Mouse (Mus musculus) cerebellum, postnatal 10 days (tissue): ENCODE results near the gene Grwd1.
"Not testable (repeated sequence)": the region's sequence is repeated elsewhere in the genome, so short reads cannot be mapped to it uniquely, and the experiment has no call there.

Source experiments
- DNase-seq, 2 experiments: peaks; one replicate each; pipeline ENCODE4 v3.0.0; 2021; ENCODE audit warnings: mixed read lengths in 2 of 2

Grwd1 gene

GRCm38 (mm10) chr7:45830427-45831127, at the start of gene Grwd1:
Grwd1 (minus strand) TSS chr7:45830944.
- DNase-seq: peak; percentile 91 to 92

GRCm38 (mm10) chr7:45880531-45880930, 49.8 kb upstream of the Grwd1 start:
- DNase-seq: no peak

GRCm38 (mm10) chr7:45878278-45878677, 47.5 kb upstream of the Grwd1 start, which contains the start of gene Grin2d:
Grin2d (minus strand) TSS chr7:45878378.
- not testable (repeated sequence) for DNase-seq

GRCm38 (mm10) chr7:45876895-45877294, 46.2 kb upstream of the Grwd1 start:
- DNase-seq: no peak

GRCm38 (mm10) chr7:45873061-45873947, 42.6 kb upstream of the Grwd1 start:
- peak; percentile 72 to 79 for DNase-seq

DNA sequence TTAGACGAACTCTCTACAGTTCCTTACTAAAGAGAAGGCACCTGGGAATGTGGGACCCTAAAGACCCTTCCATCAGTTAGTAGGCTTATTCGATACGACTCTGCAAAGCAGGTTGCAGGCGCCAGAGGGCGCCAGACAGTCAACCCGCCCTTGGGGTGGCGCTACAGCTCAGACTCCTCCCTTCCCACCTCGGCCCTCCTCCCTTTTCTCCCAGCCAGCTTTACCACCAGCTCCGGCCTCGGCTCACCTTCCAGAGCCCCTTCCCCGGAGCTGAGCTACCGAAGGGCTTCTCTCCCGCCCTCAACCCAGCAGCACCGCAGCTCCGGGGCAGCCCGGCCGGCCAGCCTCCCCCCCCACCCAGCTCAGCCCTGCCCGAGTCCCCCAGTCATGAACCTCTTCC, 41.9 kb upstream of the Grwd1 start, which contains the start of gene Kdelr1:
Kdelr1 (plus strand) TSS at position 149 of the 400 bp plus-strand sequence.
- DNase-seq: peak; percentile 96 to 97

DNA sequence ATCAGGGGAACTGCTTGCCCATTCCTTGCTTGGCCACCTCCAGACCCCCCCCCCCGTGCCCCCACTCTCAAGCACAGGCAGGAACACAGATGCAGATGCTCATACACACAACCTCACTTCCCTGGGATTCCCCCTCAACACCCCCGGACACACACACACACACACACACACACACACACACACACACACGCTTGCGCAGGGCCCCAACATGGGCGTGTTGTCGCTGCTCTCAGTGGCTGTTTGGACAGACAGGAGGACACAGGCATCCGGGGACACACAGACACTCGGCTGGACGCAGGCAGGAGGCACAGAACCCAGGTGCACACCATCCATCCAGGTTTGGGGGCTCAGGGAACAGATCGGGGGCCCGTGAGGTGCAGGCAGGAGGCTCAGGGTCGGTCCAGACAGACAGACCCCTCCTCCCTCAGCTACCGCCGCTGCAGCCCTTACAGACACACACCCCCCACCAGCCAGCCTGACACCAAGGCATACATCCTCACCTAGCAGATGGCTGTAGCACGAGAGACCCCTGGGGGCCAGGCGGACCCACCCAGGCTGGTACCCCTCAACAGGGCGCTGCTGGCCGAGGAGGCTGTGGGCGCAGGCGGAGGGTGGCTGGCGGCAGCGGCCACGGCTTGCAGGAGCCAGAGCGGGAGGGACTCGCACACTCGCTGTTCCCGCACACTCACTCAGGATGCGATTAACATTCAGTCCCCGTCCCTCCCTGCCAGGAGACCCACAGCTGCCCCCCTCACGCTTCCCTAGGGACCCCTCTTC, 39.7 kb upstream of the Grwd1 start:
- DNase-seq: peak; percentile 57 to 64

DNA sequence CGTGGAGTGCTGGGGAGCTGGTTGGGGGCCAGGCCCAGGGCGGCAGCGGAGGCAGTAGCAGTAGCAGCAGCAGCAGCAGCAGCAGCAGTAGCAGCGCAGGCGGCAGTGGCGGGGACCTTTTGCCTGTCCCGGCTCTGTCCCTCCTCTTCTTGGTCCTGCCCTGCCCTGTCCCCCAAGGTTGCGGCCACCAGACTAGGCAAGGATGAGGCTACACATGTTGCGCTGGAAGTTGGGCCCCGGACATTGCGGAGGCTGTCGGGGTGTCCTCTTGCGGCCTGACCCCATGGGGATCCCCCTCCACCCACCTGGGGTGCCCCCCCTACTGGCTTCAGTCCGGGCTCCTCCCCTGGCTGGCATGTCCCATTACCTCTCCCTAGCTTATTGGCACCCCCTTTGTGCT, 39.0 kb upstream of the Grwd1 start:
- DNase-seq: peak; percentile 52 to 53

DNA sequence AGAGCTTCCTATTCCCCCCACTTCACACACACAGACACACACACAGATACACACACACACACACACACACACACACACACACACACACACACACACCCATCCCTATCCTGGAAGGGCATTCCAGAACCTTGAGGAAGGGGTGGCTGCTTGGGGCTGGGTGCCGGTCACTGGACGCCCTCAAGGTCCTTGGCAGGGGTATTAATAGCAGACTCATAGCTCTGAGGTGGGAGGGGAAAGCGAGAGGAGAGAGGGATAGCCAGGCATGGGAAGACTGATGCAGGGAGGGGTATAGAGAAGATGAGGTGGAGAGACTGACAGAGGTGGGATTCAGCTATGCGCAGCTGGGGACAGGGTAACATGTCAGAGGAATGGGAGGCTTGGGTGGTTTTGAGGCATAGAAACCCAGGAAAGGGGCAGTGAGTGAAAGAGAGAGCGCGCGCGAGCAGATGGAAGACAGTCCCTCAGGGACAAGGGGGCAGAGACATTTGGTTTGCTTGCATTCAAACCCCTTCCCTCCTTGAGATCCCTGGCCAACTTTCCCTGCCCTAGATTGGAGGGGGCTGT, 38.4 kb upstream of the Grwd1 start:
- peak; percentile 61 for DNase-seq

- DNase-seq: peak; percentile 61 to 63
Observed at GRCm38 (mm10) chr7:45867871-45868270, 37.1 kb upstream of the Grwd1 start.

DNA sequence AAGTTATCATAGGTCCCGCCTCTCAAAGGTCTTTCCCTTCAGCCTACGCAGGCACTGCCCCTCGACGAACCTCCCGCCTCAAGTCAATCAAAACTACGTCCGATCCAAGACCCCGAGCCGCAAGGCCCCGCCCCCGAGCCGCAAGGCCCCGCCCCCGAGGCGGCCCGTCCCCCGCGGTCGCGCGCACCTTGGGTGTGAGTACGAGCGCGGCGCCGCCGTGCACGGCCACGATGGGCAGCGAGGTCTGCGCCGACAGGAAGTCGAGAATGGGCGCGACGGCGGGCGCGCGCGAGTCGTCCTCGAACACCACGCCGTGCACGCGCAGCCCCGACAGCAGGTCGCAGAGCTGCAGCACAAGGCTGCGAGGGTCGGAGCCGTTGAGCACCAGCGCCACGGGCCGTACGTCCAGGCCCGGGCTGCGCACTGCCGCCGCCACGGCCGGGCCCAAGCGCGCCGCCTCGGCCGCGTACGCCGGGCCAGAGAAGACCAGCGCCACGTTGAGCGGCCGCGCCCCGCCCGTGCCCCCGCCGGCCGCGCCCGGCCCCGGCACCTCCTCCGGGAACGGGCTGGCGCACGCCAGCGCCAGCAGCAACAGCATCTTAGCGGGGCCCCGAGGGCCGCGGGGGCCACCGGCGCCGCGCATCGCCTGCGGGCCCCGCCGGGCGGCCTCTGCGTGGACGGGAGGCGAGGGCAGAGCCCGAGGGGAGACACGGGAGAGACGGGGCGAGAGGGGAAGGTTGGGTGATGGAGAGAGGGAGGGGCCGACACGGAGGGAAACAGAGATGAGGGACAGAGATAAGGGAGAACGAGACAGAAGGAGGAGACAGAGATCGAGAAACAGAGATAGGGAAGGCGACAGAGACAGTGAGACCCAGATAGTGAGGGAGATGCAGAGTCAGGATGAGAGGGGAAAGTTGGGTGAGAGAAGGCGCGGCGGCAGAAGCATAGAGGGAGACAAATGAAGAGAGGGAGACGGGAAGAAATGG, 35.5 kb upstream of the Grwd1 start:
- DNase-seq: peak; percentile 94 to 96

DNA sequence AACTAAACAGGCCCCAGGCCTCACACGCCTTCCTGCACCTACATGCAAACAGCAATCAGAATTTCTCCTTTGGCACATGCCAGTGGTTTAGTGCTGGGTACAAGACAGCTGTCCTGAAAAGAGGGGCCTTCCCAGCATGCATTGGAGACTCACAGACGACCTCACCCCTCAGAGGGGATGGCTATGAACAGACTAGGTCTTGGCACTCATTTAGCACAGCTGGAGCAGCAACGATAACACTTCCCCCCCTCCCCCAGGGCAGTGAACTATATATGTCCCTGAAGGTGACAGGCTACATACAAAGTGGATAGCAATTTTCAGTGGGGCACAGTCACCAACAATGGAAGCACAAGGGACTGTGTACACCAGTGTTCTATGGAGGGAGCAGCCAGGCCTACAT, 33.7 kb upstream of the Grwd1 start:
- no peak for DNase-seq

DNA sequence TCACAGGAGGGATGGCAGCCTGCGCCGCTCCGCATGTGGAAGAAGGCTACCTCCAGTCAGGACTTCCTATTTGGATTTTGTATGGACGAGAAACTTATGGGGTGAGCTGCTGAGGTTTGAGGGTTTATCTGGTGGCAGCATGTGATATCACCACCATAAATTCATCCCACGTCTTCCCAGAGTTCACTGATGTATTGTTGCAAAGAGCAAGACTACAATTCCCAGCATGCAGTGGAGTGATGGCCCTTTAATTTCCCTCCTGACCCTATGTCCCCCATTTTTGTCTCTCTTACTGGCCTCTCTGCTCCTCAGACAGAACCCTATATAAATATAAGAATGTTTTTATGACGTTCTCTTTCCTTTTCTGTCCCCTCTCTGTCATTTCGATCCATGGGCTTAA, 32.1 kb upstream of the Grwd1 start:
- DNase-seq: no peak

GRCm38 (mm10) chr7:45859008-45859407, 28.3 kb upstream of the Grwd1 start:
- DNase-seq: no peak

DNA sequence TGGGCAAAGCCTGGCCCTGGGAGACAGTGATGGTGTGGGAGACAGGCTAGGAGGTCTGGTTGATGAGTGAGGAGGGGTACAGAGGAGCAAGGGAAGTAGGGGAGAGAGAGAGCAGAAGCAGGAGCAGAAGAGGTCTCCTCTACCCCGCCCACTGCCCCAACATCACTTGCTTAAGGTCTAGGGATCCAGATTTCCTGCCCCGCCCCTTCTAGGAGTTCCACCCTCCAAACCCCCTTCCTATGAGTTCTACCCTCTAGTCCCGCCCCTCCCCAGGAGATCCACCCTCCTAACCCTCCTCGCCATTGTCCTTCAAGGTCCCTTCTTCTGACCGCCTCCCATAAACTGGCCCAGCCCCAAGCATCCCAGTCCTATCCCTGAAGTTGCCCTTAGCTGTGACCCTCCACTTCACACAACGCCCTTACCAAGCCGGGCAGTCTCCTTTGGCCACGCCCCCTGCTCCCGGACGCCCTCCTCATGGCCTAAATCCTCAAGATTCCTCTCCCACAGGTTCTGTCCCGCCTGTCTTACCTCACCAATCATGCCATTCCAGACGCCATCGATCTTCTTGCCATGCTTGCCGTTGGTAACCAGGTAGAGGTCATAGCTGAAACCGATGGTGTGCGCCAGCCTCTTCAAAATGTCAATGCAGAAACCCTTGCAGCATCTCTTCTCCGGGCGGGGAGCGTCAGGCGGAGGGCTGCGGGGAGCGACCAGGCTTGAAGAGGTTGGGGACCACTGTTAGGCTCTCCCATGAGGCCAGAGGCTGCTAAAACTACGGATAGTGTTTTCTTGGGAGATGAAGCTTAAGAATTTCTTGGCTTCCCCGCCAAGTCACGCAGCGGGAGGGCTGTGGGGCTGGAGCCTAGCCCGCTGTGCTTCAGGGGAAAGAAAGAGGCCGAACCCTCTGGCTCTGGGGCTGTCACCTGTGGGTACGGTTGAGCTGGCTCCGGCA, 26.5 kb upstream of the Grwd1 start:
- peak; percentile 69 for DNase-seq

- DNase-seq: no peak
Observed at GRCm38 (mm10) chr7:45853089-45853488, 22.3 kb upstream of the Grwd1 start.

DNA sequence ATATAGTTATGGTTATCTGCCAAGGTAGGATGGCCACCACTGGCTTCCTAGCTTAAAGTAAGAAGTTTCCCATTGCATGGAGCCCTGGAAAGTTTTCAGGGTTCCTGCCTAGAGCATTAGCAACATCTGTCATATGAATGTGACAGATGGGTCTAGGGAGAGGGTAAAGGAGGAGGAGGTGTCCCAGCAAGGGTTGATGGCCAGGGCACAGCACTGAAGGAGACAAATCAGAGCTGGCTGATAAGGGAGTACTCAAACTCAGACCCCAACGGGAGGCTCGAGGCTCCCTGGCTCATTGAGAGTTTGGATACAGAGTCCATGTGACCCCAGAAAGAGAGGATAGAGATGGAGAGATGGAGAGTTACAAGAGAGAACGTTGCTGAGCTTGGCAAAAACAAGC, 19.9 kb upstream of the Grwd1 start:
- DNase-seq: no peak

DNA sequence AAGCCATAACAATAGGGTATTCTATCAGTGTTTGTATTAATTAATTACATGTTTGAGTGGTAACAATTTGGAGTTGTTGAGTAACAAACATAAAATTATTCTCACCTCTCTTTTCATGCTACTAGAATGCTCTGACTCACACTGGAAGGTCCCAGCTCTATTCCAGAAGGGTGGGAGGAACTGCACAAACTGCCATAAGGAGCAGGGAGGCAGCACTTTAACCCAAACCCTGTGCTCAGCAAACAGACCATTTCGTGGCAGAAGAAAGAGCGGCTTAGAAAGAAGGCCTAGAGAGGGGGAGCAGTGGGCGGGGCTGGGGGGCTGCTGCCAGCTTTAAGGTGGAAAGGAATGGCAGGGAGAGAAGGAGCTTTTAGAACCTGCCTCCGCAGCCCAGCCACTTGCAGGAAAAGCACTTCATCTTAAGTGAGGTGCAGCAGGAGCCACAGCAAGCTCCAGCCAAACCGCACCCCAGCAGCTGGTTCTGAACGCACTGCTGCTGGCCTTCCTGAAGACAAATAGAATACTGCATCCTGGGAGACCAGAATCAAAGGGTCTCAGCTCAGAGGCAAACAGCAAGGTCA, 17.8 kb upstream of the Grwd1 start:
- DNase-seq: no peak

DNA sequence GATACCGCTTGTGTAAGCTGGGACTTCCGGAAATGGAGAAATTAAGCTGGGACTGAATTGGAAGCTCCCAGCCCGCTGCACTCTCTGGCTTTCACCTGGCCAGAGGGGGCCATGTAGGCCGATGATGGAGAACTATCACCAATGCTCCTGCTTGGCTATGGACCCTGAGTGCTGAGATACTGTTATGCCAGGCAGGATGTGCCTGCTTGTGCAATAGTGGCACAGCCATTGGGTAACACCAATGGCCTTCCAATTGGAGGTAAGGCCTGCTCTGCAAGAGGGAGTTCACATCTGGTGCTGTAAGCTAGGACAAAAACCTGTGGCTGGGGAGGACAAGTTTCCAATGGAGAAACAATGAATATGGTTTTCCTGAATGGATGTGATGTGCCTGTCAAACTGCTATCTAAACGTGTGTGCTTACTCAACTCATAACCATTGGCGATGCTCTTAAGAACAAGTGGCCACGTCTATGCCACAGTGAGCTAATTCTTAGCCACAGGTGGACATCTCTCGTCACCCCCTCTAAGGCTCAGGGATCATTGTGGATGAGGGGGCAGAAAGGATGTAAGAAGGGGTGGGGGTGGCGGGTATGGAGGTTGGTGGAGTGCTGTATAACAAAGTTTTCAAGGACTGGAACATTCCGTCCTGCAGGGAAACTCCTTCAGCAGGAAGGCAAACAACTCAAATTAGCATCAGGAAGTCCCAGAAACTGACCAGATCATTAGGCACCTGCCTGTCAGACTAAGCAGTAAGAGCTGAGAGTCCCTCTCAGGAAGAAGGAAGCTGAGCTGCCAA, 12.4 kb upstream of the Grwd1 start:
- DNase-seq: no peak
